Mouse (Mus musculus) right cerebral cortex, postnatal 4 days (tissue): ENCODE measurements around the gene Fads1.

Experiments
- DNase-seq: peaks from one replicate; pipeline ENCODE4 v3.0.0-alpha.2; 2022

Gene Fads1

GRCm38 (mm10) chr19:10216101-10216500 lies 33.4 kb downstream of the Fads1 start:
- DNase-seq, result no peak

GRCm38 (mm10) chr19:10219108-10219507 lies 36.4 kb downstream of the Fads1 start:
- no peak for DNase-seq

DNA sequence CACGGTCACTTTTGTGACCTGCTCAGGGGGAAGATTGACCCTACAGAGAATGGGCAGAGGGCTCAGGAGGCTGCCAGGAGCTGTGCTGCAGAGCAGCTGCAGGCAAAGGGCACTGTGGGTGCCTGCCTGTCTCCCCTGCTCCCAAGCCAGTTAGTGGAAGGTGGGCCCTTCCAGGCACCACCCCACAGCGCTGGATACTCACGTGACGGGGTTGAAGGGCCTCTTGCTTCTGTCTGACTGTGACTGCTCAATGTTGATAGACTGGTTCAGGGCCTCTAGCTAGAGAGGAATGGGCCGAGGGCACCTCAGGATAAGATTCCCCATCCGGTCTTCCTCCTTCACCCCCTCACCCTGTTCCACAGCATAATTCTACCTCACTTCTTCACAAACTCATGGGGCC lies 36.9 kb downstream of the Fads1 start:
- no peak for DNase-seq

GRCm38 (mm10) chr19:10221585-10221984 lies 38.9 kb downstream of the Fads1 start:
- DNase-seq, result no peak

DNA sequence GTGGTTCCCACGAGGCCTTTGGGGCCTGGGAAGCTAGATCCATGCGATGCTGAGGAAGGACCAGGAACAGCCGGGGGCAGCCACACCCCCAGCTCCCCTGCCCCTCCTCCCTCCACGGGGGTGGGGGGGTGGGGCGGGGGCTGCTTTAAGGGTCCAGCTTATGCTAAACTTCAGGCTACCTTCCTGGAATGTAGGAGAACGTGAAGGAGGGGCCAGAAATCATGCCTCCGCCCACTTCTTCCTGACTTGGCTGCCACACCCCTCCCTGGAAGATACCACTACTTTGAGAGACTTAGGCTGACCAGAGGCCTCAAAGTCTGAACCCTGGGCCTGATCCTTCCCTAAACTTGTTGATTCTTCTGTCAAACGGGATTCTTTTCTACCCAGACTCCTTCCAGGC lies 40.0 kb downstream of the Fads1 start:
- DNase-seq, result no peak

DNA sequence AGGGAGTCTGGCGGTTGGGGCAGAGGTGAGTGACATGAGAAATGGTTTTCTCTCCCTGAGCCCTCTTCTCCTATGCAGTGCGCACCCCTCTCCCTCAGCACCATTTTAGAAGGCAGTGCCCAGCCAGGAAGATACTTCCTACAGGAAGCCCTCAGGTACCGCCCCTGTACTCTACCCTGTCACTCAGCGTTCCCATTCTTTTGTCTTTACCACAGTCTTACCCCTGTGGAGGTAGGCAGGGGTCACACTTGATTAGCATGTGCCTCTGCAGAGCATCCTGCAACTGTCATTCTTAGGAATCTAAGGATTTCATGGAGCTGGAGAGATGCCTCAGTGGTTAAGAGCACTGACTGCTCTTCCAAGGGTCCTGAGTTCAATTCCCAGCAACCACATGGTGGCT lies 40.9 kb downstream of the Fads1 start:
- DNase-seq, result no peak

DNA sequence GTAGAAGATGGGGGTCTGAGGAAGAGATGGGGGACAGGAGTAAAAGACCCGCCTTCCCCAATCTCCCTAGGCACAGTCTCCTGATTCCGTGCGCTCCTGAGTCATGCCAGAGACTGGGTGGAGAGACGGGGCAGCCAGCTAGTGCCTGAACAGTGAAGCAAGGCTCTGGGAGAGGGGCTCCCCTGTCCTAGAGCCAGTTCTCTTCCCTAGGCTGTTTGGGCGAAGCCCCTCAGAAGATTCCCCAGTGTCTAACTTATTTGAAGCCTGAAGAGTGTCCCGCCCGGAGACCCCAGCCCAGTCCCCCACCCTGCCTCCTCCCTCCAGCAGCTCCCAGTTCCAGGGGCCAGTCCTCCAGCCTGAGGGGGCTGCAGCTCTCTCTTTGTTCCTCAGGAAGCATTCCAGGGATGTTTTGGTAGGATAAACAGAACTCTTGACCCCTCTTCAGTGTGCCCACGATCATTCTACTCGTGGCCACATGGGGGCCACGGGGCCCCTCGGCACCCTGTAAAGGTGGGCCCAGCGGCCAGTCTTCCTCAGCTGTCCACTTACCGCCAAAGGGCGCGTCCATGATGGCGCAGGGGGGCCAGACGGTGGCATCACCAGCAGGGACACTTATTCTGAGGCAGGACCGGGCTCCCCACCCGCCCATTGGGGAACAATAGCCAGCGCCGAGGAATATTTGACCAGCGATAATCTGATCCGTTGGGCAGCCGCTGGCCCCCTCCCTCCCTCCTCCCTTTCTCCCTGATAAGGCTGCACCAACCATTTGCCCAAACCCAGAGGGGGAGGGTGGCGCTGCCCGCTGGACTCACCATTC lies 42.2 kb downstream of the Fads1 start:
- no peak for DNase-seq

GRCm38 (mm10) chr19:10225767-10226166 lies 43.1 kb downstream of the Fads1 start:
- DNase-seq, result no peak

- no peak for DNase-seq
Observed at GRCm38 (mm10) chr19:10231016-10231415, 48.3 kb downstream of the Fads1 start.

DNA sequence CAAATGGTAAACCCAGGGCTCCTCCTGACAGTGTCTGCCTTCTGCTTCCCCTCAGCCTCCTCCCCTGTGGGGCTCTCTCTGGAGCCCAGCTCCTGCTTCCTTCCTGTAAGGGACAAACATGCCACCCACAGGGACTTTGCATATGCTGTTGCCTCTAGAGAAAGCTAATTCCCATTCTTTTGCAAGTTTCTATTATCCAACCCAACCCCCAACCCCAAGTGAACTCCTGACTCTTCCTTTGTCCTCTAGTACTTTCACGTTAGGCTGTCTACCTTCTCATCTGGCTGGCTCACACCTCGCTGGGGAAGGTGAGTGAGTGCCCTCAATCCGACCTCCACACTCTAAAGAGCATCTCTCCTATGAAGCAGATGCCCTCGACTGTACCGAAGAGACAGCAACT lies 49.2 kb downstream of the Fads1 start:
- no peak for DNase-seq

GRCm38 (mm10) chr19:10232327-10233017 lies 49.8 kb downstream of the Fads1 start:
- DNase-seq, result no peak

GRCm38 (mm10) chr19:10235784-10236565 lies 53.3 kb downstream of the Fads1 start:
- DNase-seq, result no peak

DNA sequence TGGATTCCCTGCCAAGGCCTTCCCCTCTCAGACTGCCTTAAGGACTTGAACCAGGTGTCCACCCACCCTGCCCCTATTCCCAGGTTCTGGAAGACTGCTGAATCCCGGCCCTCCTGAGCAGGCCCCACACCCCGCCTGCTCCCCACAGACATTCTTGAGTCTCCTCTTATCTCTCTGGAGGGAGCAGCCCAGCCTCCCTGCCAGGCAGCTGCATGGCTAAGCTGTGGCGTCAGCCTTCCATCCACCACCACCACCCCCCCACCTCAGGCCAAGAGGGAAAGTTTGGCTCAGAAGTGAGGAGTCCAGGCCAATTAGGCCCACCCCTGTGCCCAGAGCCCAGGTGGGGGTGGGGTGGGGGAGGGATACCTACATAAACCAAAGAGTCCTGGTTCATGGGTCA lies 55.8 kb downstream of the Fads1 start:
- DNase-seq, result no peak

GRCm38 (mm10) chr19:10239419-10239818 lies 56.7 kb downstream of the Fads1 start:
- no peak for DNase-seq

DNA sequence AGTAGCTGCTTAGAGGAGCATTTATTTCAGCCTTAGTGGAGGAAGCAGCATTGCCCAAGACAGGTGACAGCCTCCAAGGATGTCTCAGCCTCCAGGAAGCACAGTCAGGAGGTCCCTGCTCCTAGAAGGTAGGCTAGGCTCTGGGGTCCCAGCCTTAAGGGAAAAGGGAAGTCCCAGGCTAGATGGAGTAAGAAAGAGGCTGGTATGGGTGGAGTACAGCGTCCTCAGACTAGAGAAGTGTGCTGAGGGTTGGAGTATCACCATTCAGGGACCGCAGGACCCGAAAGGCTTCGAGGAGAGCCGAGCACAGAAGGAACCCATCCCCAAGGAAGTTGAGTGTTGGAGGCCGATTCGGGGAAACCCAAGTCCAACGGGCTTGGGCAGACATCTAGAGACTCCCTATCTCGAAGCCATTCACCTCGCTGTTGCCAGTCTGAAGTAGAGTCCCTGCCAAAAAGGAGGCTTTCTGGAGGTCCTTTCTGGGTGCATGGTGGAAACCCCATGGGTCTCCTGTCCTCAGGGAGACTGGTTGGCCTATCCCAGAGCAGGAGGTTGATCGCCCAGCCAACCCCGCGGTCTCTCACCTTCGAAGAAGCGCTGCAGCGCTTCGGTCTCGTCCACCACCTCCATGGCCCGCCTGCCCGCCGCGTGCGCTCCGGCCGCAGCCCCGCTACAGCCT lies 57.4 kb downstream of the Fads1 start:
- no peak for DNase-seq

DNA sequence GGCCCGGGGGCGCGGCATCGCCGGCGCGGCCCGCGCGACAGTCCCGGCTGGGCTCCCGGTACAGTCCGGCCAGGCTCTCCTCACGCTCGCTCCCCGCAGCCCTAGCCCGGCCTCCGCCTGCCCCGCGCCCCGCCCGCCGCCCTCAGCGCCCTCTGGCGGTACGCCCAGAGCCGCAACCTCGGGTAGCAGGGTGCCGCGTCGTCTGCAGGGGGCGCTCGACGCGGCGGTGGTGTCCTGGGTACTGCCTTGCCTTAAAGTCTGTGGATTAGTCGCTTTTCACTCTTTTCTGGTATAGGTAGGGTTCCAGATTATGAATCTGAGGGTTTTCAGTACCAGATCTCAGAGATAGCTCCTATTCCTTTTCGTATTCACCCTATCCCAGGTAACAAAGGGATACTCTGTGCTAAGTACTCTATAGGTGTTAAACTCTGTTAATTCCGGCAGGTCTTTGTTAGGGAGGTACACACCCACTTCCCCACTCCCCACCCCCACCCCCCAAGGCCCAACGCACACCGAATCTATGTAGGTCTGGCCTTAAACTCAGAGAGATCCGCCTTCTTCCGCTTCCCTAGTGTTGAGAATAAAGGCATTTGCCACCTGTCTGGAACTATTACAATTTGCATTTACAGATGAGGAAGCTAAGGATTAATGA lies 58.1 kb downstream of the Fads1 start, which contains the start of gene Myrf:
Myrf (minus strand) TSS at position 95 of the 652 bp plus-strand sequence.
- DNase-seq, result peak; percentile 68

GRCm38 (mm10) chr19:10242916-10243315 lies 60.2 kb downstream of the Fads1 start:
- DNase-seq, result no peak

DNA sequence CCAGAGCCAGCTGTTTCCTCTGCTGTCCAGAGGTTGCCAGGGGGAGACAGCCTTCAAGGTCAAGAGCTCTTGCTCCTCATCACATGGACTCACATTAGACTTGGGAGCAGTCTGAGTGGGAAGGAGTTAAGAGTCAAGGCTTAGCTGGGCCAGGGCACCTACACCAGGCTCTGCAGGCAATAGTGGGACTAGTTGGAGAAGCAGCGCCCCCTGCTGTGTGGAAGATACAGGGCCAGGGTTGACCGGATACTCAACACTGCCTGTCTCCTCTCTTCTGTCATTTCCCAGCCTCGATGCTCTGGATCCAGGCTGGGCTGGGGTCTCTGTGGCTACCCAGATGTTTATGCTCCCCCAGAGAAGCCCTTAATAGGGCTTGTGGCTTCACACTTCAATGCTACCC lies 61.5 kb downstream of the Fads1 start:
- DNase-seq, result peak; percentile 70
